Mouse (Mus musculus) bone marrow macrophage, adult 2 months (primary cell): ENCODE measurements around the gene Tubb4a.

ENCODE experiments used
- CTCF ChIP-seq: IDR thresholded peaks from 2 replicates; pipeline ENCODE4 v1.5.1; 2012; ENCODE audit warnings: low read depth, mild to moderate bottlenecking, low read length, moderate library complexity
- POLR2A ChIP-seq: IDR thresholded peaks from 2 replicates; pipeline ENCODE4 v1.6.1; 2012; ENCODE audit warnings: mild to moderate bottlenecking, low read depth, low read length, borderline replicate concordance

GRCm38 (mm10) chr17:57105181-57106034, 17.8 kb upstream of the Tubb4a start, which contains the start of gene Tnfsf9:
- TF ChIP-seq CTCF, result no peak
- no peak for TF ChIP-seq POLR2A
